Mouse (Mus musculus) lung, postnatal 0 days (tissue): ENCODE results near the gene Fars2.

ENCODE experiments used
- CTCF ChIP-seq: IDR thresholded peaks from 2 replicates; pipeline ENCODE4 v1.5.1; 2016; ENCODE audit warnings: antibody characterized with exemption, mild to moderate bottlenecking
- EP300 ChIP-seq: IDR thresholded peaks from 2 replicates; pipeline ENCODE4 v1.6.1; 2016; ENCODE audit warnings: antibody characterized with exemption, mild to moderate bottlenecking, control low read depth

DNA sequence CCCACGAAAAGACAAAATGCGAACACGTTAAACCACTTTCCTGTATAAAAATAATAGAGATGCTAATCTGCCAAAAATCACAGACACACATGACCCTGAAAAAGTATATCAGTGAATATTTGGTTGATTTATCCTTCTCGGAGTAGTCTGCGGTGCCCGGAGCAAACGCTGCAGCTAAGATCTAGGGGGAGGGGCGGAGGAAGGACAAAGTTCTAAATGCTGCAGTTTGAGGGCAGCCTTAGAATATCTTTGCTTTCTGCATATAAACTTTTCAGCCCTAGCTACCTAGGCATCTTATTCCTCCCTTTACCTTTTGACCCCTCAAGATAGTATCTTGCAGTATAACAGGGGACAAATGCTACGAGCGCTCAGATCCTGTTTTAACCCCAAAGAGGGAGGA lies 616.4 kb downstream of the Fars2 start:
- TF ChIP-seq CTCF: no peak
- no peak for TF ChIP-seq EP300
